Mouse (Mus musculus): ENCODE results near the gene Tlx3.

Tlx3 gene

GRCm38 (mm10) chr11:33203383-33204328 lies at the start of gene Tlx3:
Gene Tlx3 (minus strand): TSS chr11:33203589.
- DNase-seq: no peak

- no peak for DNase-seq
Measured at GRCm38 (mm10) chr11:33240295-33240694, 36.9 kb upstream of the Tlx3 start.

- DNase-seq: no peak
Measured at GRCm38 (mm10) chr11:33234134-33234533, 30.7 kb upstream of the Tlx3 start.

DNA sequence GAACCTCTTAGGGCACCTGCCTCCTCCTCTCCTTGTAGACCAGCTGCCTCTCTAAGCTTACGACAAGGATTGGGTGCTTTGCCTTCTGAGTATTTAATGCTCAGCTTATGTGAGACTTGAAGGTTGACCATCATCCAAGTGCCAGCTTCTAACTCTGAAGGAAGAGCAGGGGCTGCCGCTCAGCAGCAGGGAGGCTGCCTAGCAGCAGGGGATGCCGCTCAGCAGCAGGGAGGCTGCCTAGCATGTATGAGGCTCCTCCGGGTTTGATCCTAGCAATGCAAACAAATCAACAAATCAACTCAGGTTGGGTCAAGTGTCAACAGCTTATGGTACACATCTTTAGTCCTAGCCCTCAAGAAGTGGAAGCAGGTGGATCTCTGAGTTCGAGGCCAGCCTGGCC lies 28.7 kb upstream of the Tlx3 start:
- no peak for DNase-seq

DNA sequence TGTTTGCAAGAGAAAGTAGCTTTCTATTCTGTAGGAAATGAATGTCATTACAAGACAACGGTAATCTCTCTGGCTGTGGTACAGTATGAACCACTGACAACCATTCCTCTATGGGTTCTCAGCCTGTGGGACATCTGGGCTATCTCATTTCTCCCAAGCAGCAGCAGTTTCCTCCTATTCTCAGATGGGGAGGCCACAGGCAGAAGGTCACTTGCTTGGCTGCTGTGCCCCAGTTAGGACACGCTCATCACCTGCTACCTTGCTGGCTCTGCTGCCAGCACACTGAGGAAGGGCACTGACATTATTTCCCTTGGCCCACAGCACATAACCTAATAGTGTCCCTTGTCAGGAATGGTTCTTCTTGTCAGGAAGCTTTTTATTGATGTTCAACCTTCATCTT lies 24.8 kb upstream of the Tlx3 start:
- DNase-seq: no peak

- DNase-seq: no peak
Measured at GRCm38 (mm10) chr11:33226516-33226915, 23.1 kb upstream of the Tlx3 start.

- DNase-seq: no peak
Measured at GRCm38 (mm10) chr11:33221566-33222365, 18.4 kb upstream of the Tlx3 start.

- no peak for DNase-seq
Measured at GRCm38 (mm10) chr11:33220763-33221162, 17.4 kb upstream of the Tlx3 start.

DNA sequence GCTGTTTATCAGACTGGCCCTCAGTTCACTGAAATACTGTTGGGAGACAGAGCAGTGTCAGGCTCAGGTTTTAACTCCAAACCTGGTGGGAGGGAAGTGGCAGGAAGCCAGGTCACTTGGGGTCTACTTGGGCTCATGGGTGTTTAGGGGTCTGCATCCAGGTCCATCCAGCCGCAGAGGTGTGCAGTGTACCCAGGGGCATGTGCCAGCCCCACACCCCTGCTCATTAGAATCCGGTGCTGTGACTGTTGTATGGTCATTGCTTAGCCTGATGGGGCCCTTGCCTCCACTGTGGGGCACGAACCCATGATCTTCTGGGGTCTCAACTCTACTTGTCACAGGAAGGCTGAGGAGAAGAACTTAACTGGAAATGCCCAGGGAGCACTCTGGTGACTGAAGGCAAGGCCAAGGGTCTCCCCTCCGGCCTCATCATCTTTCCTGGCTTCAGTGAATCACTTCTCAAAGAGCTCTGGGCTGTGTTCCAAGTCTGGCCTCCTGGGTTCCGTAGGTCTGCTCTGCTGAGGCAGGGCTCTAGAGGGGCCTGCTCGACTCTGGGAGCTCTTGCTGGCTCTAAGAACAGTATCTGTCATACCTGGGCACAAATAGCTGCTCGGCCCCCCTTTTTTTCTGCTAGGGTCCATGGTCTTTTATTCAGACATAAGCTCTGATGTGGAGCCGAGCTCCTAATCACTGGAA lies 14.1 kb upstream of the Tlx3 start:
- DNase-seq: no peak

DNA sequence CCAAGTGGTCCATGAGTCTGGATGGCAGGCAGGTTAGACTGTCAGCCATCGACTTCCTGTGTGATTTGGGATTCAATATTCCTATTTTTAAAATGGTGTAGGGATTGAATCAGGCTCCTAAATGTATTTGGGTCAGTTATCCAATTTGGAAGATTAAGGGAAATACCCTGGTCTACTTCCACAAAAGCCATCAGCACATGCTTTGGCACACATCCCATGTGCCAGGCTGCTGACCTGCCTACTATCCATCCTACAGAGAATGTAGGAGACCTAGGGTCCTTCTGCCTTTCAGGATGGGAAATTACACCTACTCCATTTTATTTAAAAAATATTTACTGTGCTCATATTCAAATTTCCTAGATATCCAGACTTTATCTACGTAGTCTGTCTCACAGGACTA lies 4.0 kb upstream of the Tlx3 start:
- DNase-seq: no peak

DNA sequence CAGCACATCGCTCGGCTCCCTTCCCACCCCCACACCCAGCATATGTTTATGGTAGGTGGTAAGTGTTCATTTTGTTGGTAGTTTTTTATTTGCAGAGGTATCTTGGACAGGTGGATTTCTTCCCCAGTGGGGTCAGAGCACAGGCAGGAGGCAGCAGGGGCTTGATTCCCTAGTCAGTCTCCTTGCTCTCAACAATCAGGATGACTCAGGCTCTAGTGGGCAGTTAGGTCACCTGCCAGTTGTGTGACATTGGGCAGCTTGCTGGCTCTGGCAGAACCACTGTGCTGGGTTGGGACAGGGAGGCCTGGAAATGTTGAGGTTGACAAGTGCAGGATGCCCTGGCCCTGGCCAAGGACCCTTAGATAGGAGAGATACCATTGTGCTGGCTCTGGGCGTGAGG lies 1.6 kb upstream of the Tlx3 start:
- DNase-seq: no peak

- DNase-seq: no peak
Measured at GRCm38 (mm10) chr11:33204329-33204705, 928 bp upstream of the Tlx3 start.

DNA sequence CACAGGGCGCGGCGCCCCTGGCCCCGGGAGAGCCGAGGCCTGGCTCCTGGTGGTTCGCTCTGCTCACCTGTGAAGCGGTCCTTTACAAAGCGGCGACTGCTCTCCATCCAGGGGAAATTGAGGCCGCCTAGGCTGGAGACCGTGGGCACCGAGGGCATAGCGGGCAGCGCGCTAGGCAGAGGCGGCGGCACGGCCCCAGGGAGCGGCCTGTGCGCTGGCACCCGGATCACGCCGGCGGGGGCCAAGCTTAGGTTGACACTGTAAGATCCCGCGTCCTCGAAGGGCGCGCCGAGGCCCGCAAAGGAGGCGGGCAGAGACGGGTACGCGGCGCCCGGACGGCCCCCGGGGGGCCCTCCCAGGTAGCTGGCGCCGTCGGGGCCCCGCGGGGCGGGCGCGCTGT lies 417 bp downstream of the Tlx3 start:
- no peak for DNase-seq

DNA sequence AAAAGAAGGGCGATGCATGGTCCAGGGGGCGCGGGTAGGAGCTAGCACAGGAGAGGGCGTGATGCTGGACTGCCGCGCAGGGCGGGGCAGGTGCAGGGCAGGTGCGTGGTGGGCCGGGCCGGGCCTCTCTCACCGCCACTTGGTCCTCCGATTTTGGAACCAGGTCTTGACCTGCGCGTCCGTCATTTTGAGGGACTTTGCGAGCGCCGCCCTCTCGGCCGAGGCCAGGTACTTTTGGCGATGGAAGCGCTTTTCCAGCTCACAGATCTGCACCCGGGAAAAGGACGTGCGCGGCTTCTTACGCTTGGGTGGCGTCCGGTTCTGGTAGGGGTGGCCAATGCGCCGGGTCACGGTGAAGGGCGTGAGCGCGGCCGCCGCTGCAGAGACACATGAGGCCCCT lies 1.1 kb downstream of the Tlx3 start:
- DNase-seq: no peak

GRCm38 (mm10) chr11:33201626-33202010 lies 1.8 kb downstream of the Tlx3 start:
- DNase-seq: no peak

GRCm38 (mm10) chr11:33200764-33201625 lies 2.4 kb downstream of the Tlx3 start:
- DNase-seq: no peak

GRCm38 (mm10) chr11:33199906-33200763 lies 3.3 kb downstream of the Tlx3 start:
- DNase-seq: no peak

GRCm38 (mm10) chr11:33199117-33199514 lies 4.3 kb downstream of the Tlx3 start:
- DNase-seq: no peak

- no peak for DNase-seq
Measured at GRCm38 (mm10) chr11:33198351-33199116, 4.9 kb downstream of the Tlx3 start.

DNA sequence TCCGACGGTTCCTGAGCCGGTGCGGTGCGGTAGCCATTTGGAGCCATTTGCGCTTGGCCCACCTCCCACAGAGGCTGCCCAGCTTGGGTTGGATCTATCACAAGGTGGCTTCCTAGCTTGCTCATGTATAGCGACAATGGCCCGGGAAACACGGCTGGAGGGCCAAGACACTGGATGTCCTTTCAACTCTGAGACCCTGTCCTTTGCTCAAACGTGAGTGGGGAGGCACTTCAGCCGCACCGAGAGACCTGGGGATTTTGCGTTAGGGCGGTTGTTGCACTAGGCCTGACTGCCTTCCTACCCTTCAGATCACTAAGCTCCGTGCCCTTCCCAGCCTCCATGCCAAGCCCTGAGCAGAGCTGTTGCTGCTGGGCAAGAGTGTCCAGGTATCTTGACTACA lies 5.7 kb downstream of the Tlx3 start:
- no peak for DNase-seq

DNA sequence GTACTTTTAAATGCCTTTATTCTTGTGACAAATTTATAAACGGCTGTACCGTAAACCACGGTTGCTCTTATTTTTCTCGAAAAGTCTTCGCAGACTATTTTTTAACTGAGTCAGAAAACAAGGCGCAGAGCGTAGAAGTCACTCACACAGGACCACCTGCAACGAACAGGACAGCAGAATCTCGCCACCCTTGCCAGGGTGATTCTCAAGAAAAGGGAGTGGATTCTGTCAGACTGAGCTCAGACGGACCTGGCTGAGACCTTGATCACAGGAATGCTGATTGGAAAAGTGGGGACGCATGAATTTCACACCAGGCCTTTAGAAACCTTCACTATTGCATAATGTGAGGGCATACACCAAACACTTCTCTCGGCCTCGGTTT lies 6.3 kb downstream of the Tlx3 start:
- no peak for DNase-seq

Measured in kidney, adult 11 months (tissue).